Mouse (Mus musculus) hindbrain, embryonic 15.5 days (tissue): ENCODE results near the gene Ifnl2. TPM values are rescaled to one million over a fixed set of nuclear protein-coding genes. Genes with fewer than 3 reads are reported as not detected.

ENCODE experiments used
- polyA plus RNA-seq: library from polyadenylated mRNA; unstranded; fragments of >200 nt; fragmentation: Nextera tagmentation; extraction: Ambion mirVana; gene quantifications from 2 replicates; pipeline ENCODE4 v1.2.1, GENCODE M21; 2015

Gene Ifnl2
- polyA plus RNA-seq, 1 experiment from 2014 or later, result not detected

Other genes with a start within 250 kb of the Ifnl2 start
- 19.9 and 23.7 TPM in 2 replicates for gene Eid2, start 242.6 kb downstream of the Ifnl2 start, polyA plus RNA-seq
- 38.4 and 38.7 TPM in 2 replicates for gene Eid2b, start 232.7 kb downstream of the Ifnl2 start, polyA plus RNA-seq
- gene Selenov, start 219.3 kb downstream of the Ifnl2 start, polyA plus RNA-seq, result 0.62 and 1.4 TPM in 2 replicates
- gene Dll3, start 208.2 kb downstream of the Ifnl2 start, polyA plus RNA-seq, result 18.4 and 26.9 TPM in 2 replicates
- 129 and 131 TPM in 2 replicates for gene Timm50, start 198.4 kb downstream of the Ifnl2 start, polyA plus RNA-seq
- gene Supt5, start 171.7 kb downstream of the Ifnl2 start, polyA plus RNA-seq, result 94.0 and 104 TPM in 2 replicates
- gene Rps16, start 159.8 kb downstream of the Ifnl2 start, polyA plus RNA-seq, result 444 and 501 TPM in 2 replicates
- 26.8 and 27.6 TPM in 2 replicates for gene Plekhg2, start 137.9 kb downstream of the Ifnl2 start, polyA plus RNA-seq
- 4.4 and 4.6 TPM in 2 replicates for gene Zfp36, start 130.2 kb downstream of the Ifnl2 start, polyA plus RNA-seq
- gene Med29, start 117.7 kb downstream of the Ifnl2 start, polyA plus RNA-seq, result 46.1 and 46.6 TPM in 2 replicates
- gene Paf1, start 117.5 kb downstream of the Ifnl2 start, polyA plus RNA-seq, result 93.3 and 96.8 TPM in 2 replicates
- gene Gmfg, start 73.0 kb downstream of the Ifnl2 start, polyA plus RNA-seq, result 4.1 and 4.9 TPM in 2 replicates
- gene Lrfn1, start 58.5 kb downstream of the Ifnl2 start, polyA plus RNA-seq, result 20.3 and 25.5 TPM in 2 replicates
- gene Ifnl3, start 12.4 kb upstream of the Ifnl2 start, polyA plus RNA-seq, result not detected in 2 replicates
- gene Sycn, start 30.4 kb upstream of the Ifnl2 start, polyA plus RNA-seq, result not detected in 2 replicates
- 0.19 TPM in 1 of 2 replicates, not detected in the other for gene Nccrp1, start 36.8 kb upstream of the Ifnl2 start, polyA plus RNA-seq
- gene Samd4b, start 87.7 kb upstream of the Ifnl2 start, polyA plus RNA-seq, result 23.3 and 28.1 TPM in 2 replicates
- 20.2 TPM in 2 replicates for gene Pak4, start 87.7 kb upstream of the Ifnl2 start, polyA plus RNA-seq
- 0.29 and 0.33 TPM in 2 replicates for gene Acp7, start 120.9 kb upstream of the Ifnl2 start, polyA plus RNA-seq
- gene Fbxo27, start 182.4 kb upstream of the Ifnl2 start, polyA plus RNA-seq, result 10.1 and 13.4 TPM in 2 replicates
- gene Fbxo17, start 206.3 kb upstream of the Ifnl2 start, polyA plus RNA-seq, result 4.1 and 5.2 TPM in 2 replicates
- 113 TPM in 2 replicates for gene Mrps12, start 231.4 kb upstream of the Ifnl2 start, polyA plus RNA-seq
- 19.5 TPM in 2 replicates for gene Sars2, start 231.5 kb upstream of the Ifnl2 start, polyA plus RNA-seq
- gene Ccer2, start 245.7 kb upstream of the Ifnl2 start, polyA plus RNA-seq, result 0.54 and 0.71 TPM in 2 replicates